Mouse (Mus musculus): ENCODE measurements around the gene Zfp788.

DNA sequence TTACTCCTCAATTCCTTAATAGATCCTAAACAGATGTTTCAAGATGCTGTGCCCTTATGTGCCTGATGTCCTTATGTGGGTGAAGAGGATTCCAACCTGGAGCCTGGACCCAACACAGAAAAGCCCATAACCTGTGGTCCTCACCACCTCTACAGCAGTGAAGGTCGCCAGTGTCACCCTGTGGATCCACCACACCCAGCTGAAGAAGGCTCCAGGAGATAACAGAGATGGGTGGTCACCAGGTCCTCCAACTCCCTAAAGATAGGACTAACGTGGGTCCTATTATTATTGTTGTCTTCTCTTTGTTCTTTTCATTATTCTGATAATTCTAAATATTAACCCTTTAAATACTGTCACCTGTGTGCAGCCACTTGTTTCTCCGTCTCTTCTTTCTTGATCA lies 21.3 kb upstream of the Zfp788 start:
- TF ChIP-seq EP300 (optimal IDR thresholded peaks at IDR 0.05) (no peak), CTCF (IDR thresholded peaks at IDR 0.05; ENCODE audit: low read depth) (no peak)

Measured in stomach, postnatal 0 days (tissue).